Mouse (Mus musculus): Measurements from ENCODE around the gene Serpinb6b. TPM values are rescaled to one million over a fixed set of nuclear protein-coding genes. Genes with fewer than 3 reads are reported as not detected.
A peak's percentile ranks its signal among the peaks of the same experiment; 100 is the strongest.
"Not testable (repeated sequence)": the region's sequence is repeated elsewhere in the genome, so short reads cannot be mapped to it uniquely, and the experiment has no call there.

Serpinb6b gene
- 0.40 and 1.1 TPM in 2 replicates for polyA plus RNA-seq (2015; fragmentation: Nextera tagmentation; extraction: Ambion mirVana)

- H3K9me3 ChIP-seq, result no peaks in the 10 kb centered on the region
- H3K4me3 ChIP-seq, result peak within 1 kb of the TSS; percentile 19; the same call in 1 of the 2 replicates
- H3K4me2 ChIP-seq, result peak within 1 kb of the TSS; percentile 42
- WGBS, result 40% methylated on average over 16 of the region's 16 CpGs
- peak; percentile 23; the same call in 1 of the 2 replicates for ATAC-seq (ENCODE audit: low read depth)
- H3K9ac ChIP-seq, result no peak within 1 kb of the TSS
- H3K27ac ChIP-seq (replicated peaks), result no peak within 1 kb of the TSS
- H3K4me1 ChIP-seq (replicated peaks), result 0 out of 2 replicates have a peak, but pooled peaks cover 4% of the 10 kb centered on the region
- no peaks in the 10 kb centered on the region for H3K27me3 ChIP-seq
- no peaks in the 10 kb centered on the region for H3K36me3 ChIP-seq
Measured at GRCm38 (mm10) chr13:32964989-32965811, at the start of gene Serpinb6b. TSS of gene Serpinb6b (plus strand) at chr13:32965209.

- Histone ChIP-seq H3K27ac (replicated peaks) (no peak overlapping the region), H3K9me3 (no peaks in the 10 kb centered on the region), H3K4me3 (no peak overlapping the region), H3K9ac (no peak overlapping the region), H3K36me3 (no peaks in the 10 kb centered on the region), H3K27me3 (no peaks in the 10 kb centered on the region), H3K4me1 (replicated peaks) (no peaks in the 10 kb centered on the region), H3K4me2 (no peak overlapping the region)
- no peak for ATAC-seq (ENCODE audit: low read depth)
Measured at GRCm38 (mm10) chr13:32922622-32923021, 42.4 kb upstream of the Serpinb6b start.

- ATAC-seq (ENCODE audit: low read depth), result no peak
- WGBS, result 67% methylated on average over 7 of the region's 7 CpGs
Measured at GRCm38 (mm10) chr13:32924578-32925360, 40.2 kb upstream of the Serpinb6b start.

GRCm38 (mm10) chr13:32926661-32927060 lies 38.3 kb upstream of the Serpinb6b start:
- no peak for ATAC-seq (ENCODE audit: low read depth)
- Histone ChIP-seq H3K4me1 (replicated peaks) (no peaks in the 10 kb centered on the region), H3K4me2 (no peak overlapping the region), H3K27ac (replicated peaks) (no peak overlapping the region), H3K27me3 (no peaks in the 10 kb centered on the region), H3K36me3 (no peaks in the 10 kb centered on the region), H3K9ac (no peak overlapping the region), H3K9me3 (no peaks in the 10 kb centered on the region), H3K4me3 (no peak overlapping the region)
- whole genome bisulfite sequencing, result 93% methylated on average over 2 of the region's 2 CpGs

More at GRCm38 (mm10) chr13:32924578-32925360, 40.2 kb upstream of the Serpinb6b start:
- Histone ChIP-seq H3K9me3 (no peaks in the 10 kb centered on the region), H3K27me3 (no peaks in the 10 kb centered on the region), H3K9ac (no peak overlapping the region), H3K27ac (replicated peaks) (no peak overlapping the region), H3K4me3 (no peak overlapping the region), H3K36me3 (no peaks in the 10 kb centered on the region), H3K4me1 (replicated peaks) (no peaks in the 10 kb centered on the region), H3K4me2 (no peak overlapping the region)

- Histone ChIP-seq H3K4me3 (no peak overlapping the region), H3K4me1 (replicated peaks) (no peaks in the 10 kb centered on the region), H3K27ac (replicated peaks) (no peak overlapping the region), H3K36me3 (no peaks in the 10 kb centered on the region), H3K9ac (no peak overlapping the region), H3K27me3 (no peaks in the 10 kb centered on the region), H3K9me3 (no peaks in the 10 kb centered on the region), H3K4me2 (no peak overlapping the region)
- ATAC-seq (ENCODE audit: low read depth), result no peak
- 61% methylated on average over 1 of the region's 1 CpGs for WGBS
Measured at GRCm38 (mm10) chr13:32927241-32927640, 37.8 kb upstream of the Serpinb6b start.

GRCm38 (mm10) chr13:32929107-32929750 lies 35.8 kb upstream of the Serpinb6b start:
- Histone ChIP-seq H3K27ac (replicated peaks) (no peak overlapping the region), H3K9me3 (no peaks in the 10 kb centered on the region), H3K9ac (no peak overlapping the region), H3K36me3 (no peaks in the 10 kb centered on the region), H3K4me1 (replicated peaks) (no peaks in the 10 kb centered on the region), H3K4me2 (no peak overlapping the region), H3K4me3 (no peak overlapping the region), H3K27me3 (no peaks in the 10 kb centered on the region)
- WGBS, result 90% methylated on average over 2 of the region's 2 CpGs
- ATAC-seq (ENCODE audit: low read depth), result no peak

GRCm38 (mm10) chr13:32934706-32935381 lies 30.2 kb upstream of the Serpinb6b start:
- ATAC-seq (ENCODE audit: low read depth), result no peak
- H3K4me2 ChIP-seq, result no peak overlapping the region
- no peaks in the 10 kb centered on the region for H3K9me3 ChIP-seq
- H3K36me3 ChIP-seq, result no peaks in the 10 kb centered on the region
- no peaks in the 10 kb centered on the region for H3K27me3 ChIP-seq
- no peak overlapping the region for H3K4me3 ChIP-seq
- no peaks in the 10 kb centered on the region for H3K4me1 ChIP-seq (replicated peaks)
- 19% methylated on average over 1 of the region's 1 CpGs for WGBS
- H3K27ac ChIP-seq (replicated peaks), result no peak overlapping the region
- no peak overlapping the region for H3K9ac ChIP-seq

GRCm38 (mm10) chr13:32938275-32938674 lies 26.7 kb upstream of the Serpinb6b start:
- not testable (repeated sequence) for H3K9me3 ChIP-seq

GRCm38 (mm10) chr13:32939191-32939590 lies 25.8 kb upstream of the Serpinb6b start:
- H3K4me3 ChIP-seq; H3K9ac ChIP-seq; H3K36me3 ChIP-seq; H3K4me2 ChIP-seq; H3K4me1 ChIP-seq (replicated peaks); ATAC-seq (ENCODE audit: low read depth); H3K9me3 ChIP-seq; H3K27me3 ChIP-seq; H3K27ac ChIP-seq (replicated peaks): not testable (repeated sequence)
- WGBS, result 81% methylated on average over 3 of the region's 3 CpGs

More at GRCm38 (mm10) chr13:32938275-32938674, 26.7 kb upstream of the Serpinb6b start:
- not testable (repeated sequence) for H3K4me3 ChIP-seq; ATAC-seq (ENCODE audit: low read depth); H3K4me2 ChIP-seq; H3K36me3 ChIP-seq; H3K27me3 ChIP-seq; H3K27ac ChIP-seq (replicated peaks); H3K9ac ChIP-seq; H3K4me1 ChIP-seq (replicated peaks)
- 82% methylated on average over 4 of the region's 4 CpGs for WGBS

GRCm38 (mm10) chr13:32956537-32956936 lies 8.5 kb upstream of the Serpinb6b start:
- Histone ChIP-seq H3K36me3 (no peaks in the 10 kb centered on the region), H3K4me1 (replicated peaks) (no peaks in the 10 kb centered on the region), H3K27ac (replicated peaks) (no peak overlapping the region), H3K4me3 (no peak overlapping the region), H3K27me3 (no peaks in the 10 kb centered on the region), H3K9ac (no peak overlapping the region), H3K9me3 (no peaks in the 10 kb centered on the region), H3K4me2 (no peak overlapping the region)
- ATAC-seq (ENCODE audit: low read depth), result no peak
- 71% methylated on average over 4 of the region's 4 CpGs for WGBS

GRCm38 (mm10) chr13:32957917-32958316 lies 7.1 kb upstream of the Serpinb6b start:
- Histone ChIP-seq H3K36me3 (no peaks in the 10 kb centered on the region), H3K4me1 (replicated peaks) (no peaks in the 10 kb centered on the region), H3K27me3 (no peaks in the 10 kb centered on the region), H3K4me3 (no peak overlapping the region), H3K9me3 (no peaks in the 10 kb centered on the region), H3K9ac (no peak overlapping the region), H3K4me2 (no peak overlapping the region), H3K27ac (replicated peaks) (no peak overlapping the region)
- WGBS, result 88% methylated on average over 4 of the region's 4 CpGs
- no peak for ATAC-seq (ENCODE audit: low read depth)

Data from neural tube, embryonic 13.5 days (tissue).